Mouse (Mus musculus) liver, embryonic 18 days (tissue): ENCODE data around the gene St6galnac4. TPM values are rescaled to one million over a fixed set of nuclear protein-coding genes. Genes with fewer than 3 reads are reported as not detected.

Experiments used
- polyA plus RNA-seq: library from polyadenylated mRNA; depleted of rRNA; stranded (reverse); fragments of >200 nt; gene quantifications from 2 replicates; pipeline ENCODE4 v1.2.3, GENCODE M21; 2012; rRNA removed

The St6galnac4 gene
- 4.1 TPM in 2 replicates for polyA plus RNA-seq

GRCm38 (mm10) chr2:32586871-32587351, at the start of gene St6galnac4:
TSS of gene St6galnac4 (plus strand) at chr2:32587095.

GRCm38 (mm10) chr2:32570698-32571494, 16.0 kb upstream of the St6galnac4 start, which contains the start of gene Dpm2:
TSS of gene Dpm2 (plus strand) at chr2:32570858.

GRCm38 (mm10) chr2:32574497-32574896, 12.4 kb upstream of the St6galnac4 start, which contains the start of gene Pip5kl1:
TSS of gene Pip5kl1 (plus strand) at chr2:32574797.

GRCm38 (mm10) chr2:32575586-32576160, 11.2 kb upstream of the St6galnac4 start, which contains the start of gene 9430097D07Rik:
TSS of gene 9430097D07Rik (minus strand) at chr2:32575684.

GRCm38 (mm10) chr2:32599409-32599808, 12.5 kb downstream of the St6galnac4 start, which contains the start of gene St6galnac6:
TSS of gene St6galnac6 (plus strand) at chr2:32599709.

GRCm38 (mm10) chr2:32621517-32621859, 34.6 kb downstream of the St6galnac4 start, which contains the start of gene Ak1:
TSS of gene Ak1 (plus strand) at chr2:32621758.

GRCm38 (mm10) chr2:32646379-32647056, 59.6 kb downstream of the St6galnac4 start, which contains the start of gene Eng:
TSS of gene Eng (plus strand) at chr2:32646595.

Other genes with a start within 250 kb of the St6galnac4 start
- gene Ciz1, start 234.8 kb upstream of the St6galnac4 start, polyA plus RNA-seq: 31.1 and 42.1 TPM in 2 replicates
- gene Dnm1, start 233.8 kb upstream of the St6galnac4 start, polyA plus RNA-seq: 1.2 and 1.3 TPM in 2 replicates
- gene 1110008P14Rik, start 205.2 kb upstream of the St6galnac4 start, polyA plus RNA-seq: 24.7 and 29.9 TPM in 2 replicates
- gene Lcn2, start 198.8 kb upstream of the St6galnac4 start, polyA plus RNA-seq: 493 and 623 TPM in 2 replicates
- gene Ptges2, start 191.2 kb upstream of the St6galnac4 start, polyA plus RNA-seq: 12.9 and 16.2 TPM in 2 replicates
- 1.2 TPM in 2 replicates for gene Naif1, start 136.6 kb upstream of the St6galnac4 start, polyA plus RNA-seq
- 15.8 and 20.5 TPM in 2 replicates for gene Slc25a25, start 135.7 kb upstream of the St6galnac4 start, polyA plus RNA-seq
- 3.1 and 3.4 TPM in 2 replicates for gene Fam102a, start 51.8 kb upstream of the St6galnac4 start, polyA plus RNA-seq
- gene Dpm2, start 16.2 kb upstream of the St6galnac4 start, polyA plus RNA-seq: 45.1 and 48.7 TPM in 2 replicates
- 0.04 and 0.07 TPM in 2 replicates for gene Pip5kl1, start 12.3 kb upstream of the St6galnac4 start, polyA plus RNA-seq
- gene 9430097D07Rik, start 11.4 kb upstream of the St6galnac4 start, polyA plus RNA-seq: not detected in 2 replicates
- 24.2 and 25.0 TPM in 2 replicates for gene St6galnac6, start 12.6 kb downstream of the St6galnac4 start, polyA plus RNA-seq
- 0.37 and 0.62 TPM in 2 replicates for gene Ak1, start 34.7 kb downstream of the St6galnac4 start, polyA plus RNA-seq
- gene Eng, start 59.5 kb downstream of the St6galnac4 start, polyA plus RNA-seq: 24.4 and 26.0 TPM in 2 replicates
- gene Fpgs, start 117.0 kb downstream of the St6galnac4 start, polyA plus RNA-seq: 140 and 142 TPM in 2 replicates
- 62.0 and 72.6 TPM in 2 replicates for gene Cdk9, start 126.0 kb downstream of the St6galnac4 start, polyA plus RNA-seq
- gene Sh2d3c, start 134.0 kb downstream of the St6galnac4 start, polyA plus RNA-seq: 12.4 and 13.9 TPM in 2 replicates
- gene 6330409D20Rik, start 153.9 kb downstream of the St6galnac4 start, polyA plus RNA-seq: 0.06 TPM in 1 of 2 replicates, not detected in the other
- 26.5 and 28.5 TPM in 2 replicates for gene Tor2a, start 170.1 kb downstream of the St6galnac4 start, polyA plus RNA-seq
- 0.10 and 0.14 TPM in 2 replicates for gene Ttc16, start 188.5 kb downstream of the St6galnac4 start, polyA plus RNA-seq
- 1.2 and 1.4 TPM in 2 replicates for gene Ptrh1, start 188.7 kb downstream of the St6galnac4 start, polyA plus RNA-seq
- gene Cfap157, start 197.3 kb downstream of the St6galnac4 start, polyA plus RNA-seq: not detected in 2 replicates